Mouse (Mus musculus) central nervous system, embryonic 11.5 days (tissue): ENCODE data around the gene Olfr1388. TPM values are rescaled to one million over a fixed set of nuclear protein-coding genes. Genes with fewer than 3 reads are reported as not detected.

Experiments
- polyA plus RNA-seq: library from polyadenylated mRNA; depleted of rRNA; stranded (reverse); fragments of >200 nt; gene quantifications from 2 replicates; pipeline ENCODE4 v1.2.3, GENCODE M21; 2012; rRNA removed

The Olfr1388 gene
- polyA plus RNA-seq: 0.09 and 0.13 TPM in 2 replicates

GRCm38 (mm10) chr11:49436411-49436810, at the start of gene Olfr1388:
TSS of gene Olfr1388 (plus strand) at chr11:49436624.

GRCm38 (mm10) chr11:49422767-49423166, 13.7 kb upstream of the Olfr1388 start, which contains the start of gene Olfr1389:
TSS of gene Olfr1389 (plus strand) at chr11:49423067.

GRCm38 (mm10) chr11:49455043-49455442, 18.6 kb downstream of the Olfr1388 start, which contains the start of gene Olfr1387:
TSS of gene Olfr1387 (plus strand) at chr11:49455343.

GRCm38 (mm10) chr11:49464746-49465145, 28.3 kb downstream of the Olfr1388 start, which contains the start of gene Olfr1386:
TSS of gene Olfr1386 (plus strand) at chr11:49465046.

GRCm38 (mm10) chr11:49488770-49489169, 52.3 kb downstream of the Olfr1388 start, which contains the start of gene Olfr1385:
TSS of gene Olfr1385 (plus strand) at chr11:49489070.

Other genes with a start within 250 kb of the Olfr1388 start
- gene Btnl9, start 249.5 kb upstream of the Olfr1388 start, polyA plus RNA-seq: 0.21 and 0.44 TPM in 2 replicates
- 34.9 and 45.0 TPM in 2 replicates for gene Zfp62, start 233.3 kb upstream of the Olfr1388 start, polyA plus RNA-seq
- gene Mgat1, start 192.4 kb upstream of the Olfr1388 start, polyA plus RNA-seq: 43.1 and 45.5 TPM in 2 replicates
- 0.06 and 0.17 TPM in 2 replicates for gene Olfr1393, start 158.3 kb upstream of the Olfr1388 start, polyA plus RNA-seq
- gene Olfr1392, start 151.3 kb upstream of the Olfr1388 start, polyA plus RNA-seq: 0.05 and 0.20 TPM in 2 replicates
- not detected in 2 replicates for gene Olfr10, start 131.9 kb upstream of the Olfr1388 start, polyA plus RNA-seq
- gene Olfr1391, start 113.9 kb upstream of the Olfr1388 start, polyA plus RNA-seq: not detected in 2 replicates
- gene Olfr1390, start 101.4 kb upstream of the Olfr1388 start, polyA plus RNA-seq: not detected in 2 replicates
- gene Olfr1389, start 13.6 kb upstream of the Olfr1388 start, polyA plus RNA-seq: not detected in 2 replicates
- gene Olfr1387, start 18.7 kb downstream of the Olfr1388 start, polyA plus RNA-seq: not detected in 2 replicates
- not detected in 2 replicates for gene Olfr1386, start 28.4 kb downstream of the Olfr1388 start, polyA plus RNA-seq
- gene Olfr1385, start 52.4 kb downstream of the Olfr1388 start, polyA plus RNA-seq: not detected in 2 replicates
- not detected in 2 replicates for gene Olfr1384, start 70.1 kb downstream of the Olfr1388 start, polyA plus RNA-seq
- not detected in 2 replicates for gene Olfr1383, start 83.0 kb downstream of the Olfr1388 start, polyA plus RNA-seq
- not detected in 2 replicates for gene Olfr1382, start 91.6 kb downstream of the Olfr1388 start, polyA plus RNA-seq
- gene Olfr1381, start 106.8 kb downstream of the Olfr1388 start, polyA plus RNA-seq: not detected in 2 replicates
- not detected in 2 replicates for gene Olfr1380, start 120.3 kb downstream of the Olfr1388 start, polyA plus RNA-seq
- 2.7 and 4.2 TPM in 2 replicates for gene Flt4, start 172.6 kb downstream of the Olfr1388 start, polyA plus RNA-seq
- gene Scgb3a1, start 227.0 kb downstream of the Olfr1388 start, polyA plus RNA-seq: 0.25 TPM in 1 of 2 replicates, not detected in the other